Mouse (Mus musculus) central nervous system, embryonic 18 days (tissue): ENCODE measurements around the gene Mettl15. TPM values are rescaled to one million over a fixed set of nuclear protein-coding genes. Genes with fewer than 3 reads are reported as not detected.

ENCODE experiments used
- polyA plus RNA-seq: library from polyadenylated mRNA; depleted of rRNA; stranded (reverse); fragments of >200 nt; gene quantifications from 2 replicates; pipeline ENCODE4 v1.2.3, GENCODE M21; 2012; rRNA removed

Mettl15 gene
- 8.5 and 9.4 TPM in 2 replicates for polyA plus RNA-seq

DNA sequence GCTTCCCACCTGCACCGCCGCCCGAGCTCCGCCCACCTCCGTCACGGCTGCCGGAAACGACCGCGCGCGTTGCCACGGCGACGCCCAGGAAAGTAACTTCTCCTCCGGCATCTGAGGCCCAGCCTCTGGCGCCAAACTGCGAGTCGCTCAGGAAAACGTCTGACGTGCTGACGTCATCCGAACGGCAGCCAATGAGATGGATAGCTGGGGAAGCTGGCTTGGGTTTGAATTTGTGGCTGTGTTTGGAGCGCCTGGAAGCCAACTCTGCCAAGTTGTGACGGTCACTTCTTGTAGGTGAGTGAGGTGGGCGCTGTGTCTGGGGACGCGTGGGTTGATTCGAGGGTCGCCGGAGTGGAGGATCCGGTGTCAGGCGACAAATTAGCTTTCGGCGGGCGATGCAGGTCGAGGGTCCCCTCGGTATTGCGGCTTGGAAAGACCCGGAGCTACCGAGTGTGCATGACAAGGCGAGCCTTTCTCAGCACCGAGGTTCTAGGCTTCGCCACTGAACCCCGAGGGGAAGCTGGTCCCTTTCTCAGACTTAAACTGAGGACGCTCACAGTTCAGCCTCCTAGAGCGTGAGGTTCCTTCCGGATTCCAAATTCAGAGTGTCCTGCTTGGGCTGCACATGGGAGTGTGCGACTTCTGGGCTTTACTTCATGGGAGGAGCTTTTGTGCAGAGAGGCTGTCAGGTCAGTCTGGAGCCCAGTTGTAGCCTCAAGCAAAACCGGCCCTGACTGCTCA, at the start of gene Mettl15, which contains the start of gene Kif18a:
Gene Mettl15 (minus strand): TSS at position 149 of the 741 bp plus-strand sequence.
Gene Kif18a (plus strand): TSS at position 139 of the 741 bp plus-strand sequence.

Other genes with a start within 250 kb of the Mettl15 start
- 2.8 and 3.4 TPM in 2 replicates for gene Kif18a, start within 50 bp of the Mettl15 start, polyA plus RNA-seq